8 mouse cellular contexts compared by ENCODE assay signal in genomic region chr2:97466243-97466793, GRCm38 (mm10).
DNase-seq lines count a peak whose midpoint lies in the region; ATAC-seq and TF ChIP-seq lines count a peak whose summit lies in the region.

No protein-coding gene starts in this region.

- no peaks in the 10 kb centered on the region for H3K9me3 ChIP-seq in megakaryocyte, embryonic 14.5 days

- no peak for ATAC-seq in activated CD4-positive, CD25-positive, alpha-beta regulatory T cell, adult 4 months

- peak; percentile 95 for TF ChIP-seq CTCF in cortical plate, adult 2 months (IDR thresholded peaks at IDR 0.05; ENCODE audit: extremely low read depth, insufficient read depth, low read length)

- H3K27ac ChIP-seq in cortical plate, adult 2 months (ENCODE audit: insufficient read depth, low read length) = peak overlapping the region; percentile 77

- H3K27me3 ChIP-seq in megakaryocyte, embryonic 14.5 days (replicated peaks) = peaks cover 17% of the 10 kb centered on the region

- peak; percentile 77 for DNase-seq in adrenal gland, adult 2 months
- peak; percentile 64 for DNase-seq in gastrocnemius, postnatal 14 days
- DNase-seq in induced T-regulatory cell, adult 2 months (ENCODE audit: low read depth) = peak; percentile 10
- DNase-seq in left cerebral cortex, adult 9 months (ENCODE audit: low spot score in 2 of 2) = peak; percentile 82 to 98
- DNase-seq in right cerebral cortex, postnatal 36 days (ENCODE audit: low spot score in 2 of 2) = peak; percentile 89 to 90

- intact Hi-C loops in gastrocnemius, postnatal 14 days (cut with DNase I; ENCODE audit: low total_unique reads) = no loop called here

- TF ChIP-seq POLR2A in cortical plate, adult 2 months (IDR thresholded peaks at IDR 0.05; ENCODE audit: extremely low read depth, insufficient read depth, low read length) = peak; percentile 92

- H3K4me1 ChIP-seq in cortical plate, adult 2 months (ENCODE audit: control insufficient read depth, insufficient read depth, low read length) = no peaks in the 10 kb centered on the region
- H3K4me1 ChIP-seq in megakaryocyte, embryonic 14.5 days = peaks cover 17% of the 10 kb centered on the region

- no peaks in the 10 kb centered on the region for H3K36me3 ChIP-seq in megakaryocyte, embryonic 14.5 days (replicated peaks; ENCODE audit: low read length)

- H3K4me3 ChIP-seq in cortical plate, adult 2 months (ENCODE audit: insufficient read depth, low read length) = peak overlapping the region; percentile 87
- H3K4me3 ChIP-seq in megakaryocyte, embryonic 14.5 days (replicated peaks) = peak overlapping the region; percentile 83

Comparison
In these comparisons a context has a peak if more than half of its experiments do, and no peak if none do; other contexts are left out.
1. DNase-seq: peak in every context shown above with its lines; median percentile 90 in left cerebral cortex, adult 9 months; 90 in right cerebral cortex, postnatal 36 days; 77 in adrenal gland, adult 2 months; 64 in gastrocnemius, postnatal 14 days; 10 in induced T-regulatory cell, adult 2 months.